Mouse (Mus musculus) lung, postnatal 0 days (tissue): ENCODE data around the gene Morc4. TPM values are rescaled to one million over a fixed set of nuclear protein-coding genes. Genes with fewer than 3 reads are reported as not detected.

Source experiments
- ATAC-seq: fragments of 200-750 bp; cut with Nextera tagmentation; 2 replicates; pipeline ENCODE4 v1.8.0; 2017; ENCODE audit warnings: moderate library complexity
- DNase-seq: peaks from one replicate; pipeline ENCODE4 v3.0.0-alpha.2; 2016; ENCODE audit warnings: low spot score
- H3K27ac ChIP-seq: fragments of 300-500 bp; sonication (generic); 2 replicates; pipeline ENCODE4 v1.5.1; 2014; ENCODE audit warnings: antibody characterized with exemption, mild to moderate bottlenecking, low read length, mixed read lengths
- H3K27me3 ChIP-seq: fragments of 300-500 bp; sonication (generic); replicated peaks from 2 replicates; pipeline ENCODE4 v1.6.1; 2014; ENCODE audit warnings: low read length, mixed read lengths; ENCODE audit not compliant: insufficient read depth
- H3K36me3 ChIP-seq: fragments of 300-500 bp; sonication (generic); 2 replicates; pipeline ENCODE4 v1.6.1; 2014; ENCODE audit warnings: low read length, mixed read lengths; ENCODE audit not compliant: insufficient read depth
- H3K4me1 ChIP-seq: fragments of 300-500 bp; sonication (generic); 2 replicates; pipeline ENCODE4 v1.6.1; 2014; ENCODE audit warnings: antibody characterized with exemption, low read depth, low read length, mixed read lengths; ENCODE audit not compliant: insufficient read depth
- H3K4me2 ChIP-seq: fragments of 300-500 bp; sonication (generic); replicated peaks from 2 replicates; pipeline ENCODE4 v1.6.1; 2014; ENCODE audit warnings: low read depth, mild to moderate bottlenecking, low read length, moderate library complexity, mixed read lengths
- H3K4me3 ChIP-seq: fragments of 300-500 bp; sonication (generic); 2 replicates; pipeline ENCODE4 v1.5.1; 2014; ENCODE audit warnings: low read depth, low read length
- H3K9ac ChIP-seq: fragments of 300-500 bp; sonication (generic); replicated peaks from 2 replicates; pipeline ENCODE4 v1.6.1; 2014; ENCODE audit warnings: low read depth, mild to moderate bottlenecking
- H3K9me3 ChIP-seq: fragments of 300-500 bp; sonication (generic); 2 replicates; pipeline ENCODE4 v1.6.1; 2016; ENCODE audit warnings: low read length, mixed read lengths
- CTCF ChIP-seq: IDR thresholded peaks from 2 replicates; pipeline ENCODE4 v1.5.1; 2016; ENCODE audit warnings: antibody characterized with exemption, mild to moderate bottlenecking
- EP300 ChIP-seq: IDR thresholded peaks from 2 replicates; pipeline ENCODE4 v1.6.1; 2016; ENCODE audit warnings: antibody characterized with exemption, mild to moderate bottlenecking, control low read depth
- WGBS: fragments of 180-500 bp; shearing (Covaris S2); extraction: QIAGEN DNeasy Blood & Tissue Kit; methylation state at CpG from one replicate; pipeline ENCODE4 v1.1.7; 2014; 5-methylcytosine and 5-hydroxymethylcytosine counted together
- polyA plus RNA-seq: library from polyadenylated mRNA; unstranded; fragments of >200 nt; fragmentation: Nextera tagmentation; extraction: Ambion mirVana; gene quantifications from 2 replicates; pipeline ENCODE4 v1.2.1, GENCODE M21; 2015

Gene Morc4
- polyA plus RNA-seq, 1 experiment from 2014 or later, result 5.0 TPM

- Histone ChIP-seq H3K27me3 (no peaks in the 10 kb centered on the region), H3K9me3 (no peaks in the 10 kb centered on the region), H3K4me1 (no peaks in the 10 kb centered on the region), H3K4me3 (no peak overlapping the region), H3K36me3 (no peaks in the 10 kb centered on the region), H3K27ac (no peak overlapping the region), H3K4me2 (no peak overlapping the region), H3K9ac (no peak overlapping the region)
- TF ChIP-seq CTCF, result no peak
- TF ChIP-seq EP300, result no peak
- no peak for DNase-seq
- ATAC-seq, result no peak
- WGBS, result 68% methylated on average over 3 of the region's 3 CpGs
Observed at GRCm38 (mm10) chrX:139812636-139813298, 58.7 kb downstream of the Morc4 start.

GRCm38 (mm10) chrX:139808501-139808900, 63.0 kb downstream of the Morc4 start:
- Histone ChIP-seq H3K36me3 (no peaks in the 10 kb centered on the region), H3K9ac (no peak overlapping the region), H3K9me3 (no peaks in the 10 kb centered on the region), H3K4me3 (no peak overlapping the region), H3K4me2 (no peak overlapping the region), H3K4me1 (no peaks in the 10 kb centered on the region), H3K27me3 (no peaks in the 10 kb centered on the region), H3K27ac (no peak overlapping the region)
- TF ChIP-seq EP300, result no peak
- TF ChIP-seq CTCF, result no peak
- ATAC-seq (no peak), DNase-seq (no peak)
- 79% methylated on average over 10 of the region's 10 CpGs for WGBS

GRCm38 (mm10) chrX:139808085-139808484, 63.4 kb downstream of the Morc4 start:
- no peak overlapping the region for H3K4me3 ChIP-seq

GRCm38 (mm10) chrX:139807391-139807790, 64.1 kb downstream of the Morc4 start:
- Histone ChIP-seq H3K9ac (no peak overlapping the region), H3K36me3 (no peaks in the 10 kb centered on the region), H3K27me3 (no peaks in the 10 kb centered on the region), H3K4me3 (no peak overlapping the region), H3K27ac (no peak overlapping the region), H3K9me3 (no peaks in the 10 kb centered on the region), H3K4me2 (no peak overlapping the region), H3K4me1 (no peaks in the 10 kb centered on the region)
- no peak for TF ChIP-seq CTCF
- TF ChIP-seq EP300, result no peak
- ATAC-seq, result no peak
- no peak for DNase-seq
- WGBS, result 40% methylated on average over 2 of the region's 2 CpGs

More at GRCm38 (mm10) chrX:139808085-139808484, 63.4 kb downstream of the Morc4 start:
- H3K4me2 ChIP-seq, result no peak overlapping the region
- TF ChIP-seq CTCF (no peak), EP300 (no peak)
- 33% methylated on average over 4 of the region's 4 CpGs for WGBS
- no peaks in the 10 kb centered on the region for H3K27me3 ChIP-seq
- no peaks in the 10 kb centered on the region for H3K36me3 ChIP-seq
- DNase-seq (no peak), ATAC-seq (no peak; the same call in 1 of the 2 replicates)
- no peak overlapping the region for H3K9ac ChIP-seq
- no peaks in the 10 kb centered on the region for H3K9me3 ChIP-seq
- H3K4me1 ChIP-seq, result no peaks in the 10 kb centered on the region
- no peak overlapping the region for H3K27ac ChIP-seq

- no peaks in the 10 kb centered on the region for H3K27me3 ChIP-seq
- ATAC-seq, result no peak
- H3K9ac ChIP-seq, result no peak overlapping the region
- no peak for DNase-seq
- no peaks in the 10 kb centered on the region for H3K9me3 ChIP-seq
- H3K4me2 ChIP-seq, result no peak overlapping the region
- no peak overlapping the region for H3K27ac ChIP-seq
- no peak overlapping the region for H3K4me3 ChIP-seq
- H3K4me1 ChIP-seq, result no peaks in the 10 kb centered on the region
- H3K36me3 ChIP-seq, result no peaks in the 10 kb centered on the region
- no peak for TF ChIP-seq EP300
- TF ChIP-seq CTCF, result no peak
- 64% methylated on average over 4 of the region's 4 CpGs for WGBS
Observed at GRCm38 (mm10) chrX:139805918-139806317, 65.6 kb downstream of the Morc4 start.

- Histone ChIP-seq H3K36me3 (no peaks in the 10 kb centered on the region), H3K9me3 (no peaks in the 10 kb centered on the region), H3K4me3 (no peak overlapping the region), H3K4me2 (no peak overlapping the region), H3K9ac (no peak overlapping the region), H3K4me1 (no peaks in the 10 kb centered on the region), H3K27ac (no peak overlapping the region), H3K27me3 (no peaks in the 10 kb centered on the region)
- WGBS, result 58% methylated on average over 2 of the region's 2 CpGs
- TF ChIP-seq CTCF (no peak), EP300 (no peak)
- DNase-seq (no peak), ATAC-seq (no peak)
Observed at GRCm38 (mm10) chrX:139803028-139803427, 68.4 kb downstream of the Morc4 start.
